Mouse (Mus musculus): ENCODE measurements at regions not wholly inside any gene's neighbourhood (a gene's known extent, or its start where the extent isn't known, plus 50 kb on each side); places are given as distances from the start of the nearest gene placed in this dataset.

GRCm38 (mm10) chr4:153251943-153252342 lies 230.7 kb downstream of the Ajap1 start:
- no peak for TF ChIP-seq CTCF (IDR thresholded peaks at IDR 0.05; ENCODE audit: control insufficient read depth, insufficient read depth, insufficient read length)
- no peak for TF ChIP-seq MYOD1 (IDR thresholded peaks at IDR 0.05; ENCODE audit: control insufficient read depth, insufficient read length, low read depth)
- no peak for TF ChIP-seq USF1 (IDR thresholded peaks at IDR 0.05; ENCODE audit: low read depth)
- TF ChIP-seq FOSL1 (IDR thresholded peaks at IDR 0.05; ENCODE audit: insufficient read depth, low read length, poor library complexity, severe bottlenecking) = no peak
- TF ChIP-seq CEBPB (IDR thresholded peaks at IDR 0.05; ENCODE audit: low read depth) = no peak
- TF ChIP-seq MAX (IDR thresholded peaks at IDR 0.05) = no peak
- TF ChIP-seq MYOG (IDR thresholded peaks at IDR 0.05; ENCODE audit: control insufficient read depth, extremely low read depth, insufficient read length) = no peak

GRCm38 (mm10) chr4:153251311-153251710 lies 231.3 kb downstream of the Ajap1 start:
- Histone ChIP-seq H3K79me2 (ENCODE audit: control insufficient read depth, insufficient read depth) (no peaks in the 10 kb centered on the region), H3ac (ENCODE audit: control insufficient read depth, insufficient read length, low read depth) (no peak overlapping the region), H3K4me3 (ENCODE audit: insufficient read depth, poor library complexity, severe bottlenecking) (no peak overlapping the region), H3K27me3 (ENCODE audit: control insufficient read depth, insufficient read depth, insufficient read length) (no peaks in the 10 kb centered on the region), H3K36me3 (ENCODE audit: control insufficient read depth, insufficient read depth) (no peaks in the 10 kb centered on the region), H3K79me3 (ENCODE audit: low read depth) (no peaks in the 10 kb centered on the region)
- TF ChIP-seq MYOD1 (IDR thresholded peaks at IDR 0.05; ENCODE audit: control insufficient read depth, insufficient read length, low read depth) = no peak
- no peak for TF ChIP-seq CTCF (IDR thresholded peaks at IDR 0.05; ENCODE audit: control insufficient read depth, insufficient read depth, insufficient read length)
- TF ChIP-seq USF1 (IDR thresholded peaks at IDR 0.05; ENCODE audit: low read depth) = no peak
- TF ChIP-seq CEBPB (IDR thresholded peaks at IDR 0.05; ENCODE audit: low read depth) = no peak
- TF ChIP-seq MYOG (IDR thresholded peaks at IDR 0.05; ENCODE audit: control insufficient read depth, extremely low read depth, insufficient read length) = no peak
- no peak for TF ChIP-seq MAX (IDR thresholded peaks at IDR 0.05)
- TF ChIP-seq FOSL1 (IDR thresholded peaks at IDR 0.05; ENCODE audit: insufficient read depth, low read length, poor library complexity, severe bottlenecking) = no peak

More at GRCm38 (mm10) chr4:153251943-153252342, 230.7 kb downstream of the Ajap1 start:
- no peak overlapping the region for H3K4me3 ChIP-seq (ENCODE audit: insufficient read depth, poor library complexity, severe bottlenecking)
- no peaks in the 10 kb centered on the region for H3K79me3 ChIP-seq (ENCODE audit: low read depth)
- H3K36me3 ChIP-seq (ENCODE audit: control insufficient read depth, insufficient read depth) = no peaks in the 10 kb centered on the region
- H3K27me3 ChIP-seq (ENCODE audit: control insufficient read depth, insufficient read depth, insufficient read length) = no peaks in the 10 kb centered on the region
- no peaks in the 10 kb centered on the region for H3K79me2 ChIP-seq (ENCODE audit: control insufficient read depth, insufficient read depth)
- H3ac ChIP-seq (ENCODE audit: control insufficient read depth, insufficient read length, low read depth) = no peak overlapping the region

GRCm38 (mm10) chr4:153236680-153237079 lies 245.9 kb downstream of the Ajap1 start:
- TF ChIP-seq MYOD1 (IDR thresholded peaks at IDR 0.05; ENCODE audit: control insufficient read depth, insufficient read length, low read depth) (no peak), MYOG (IDR thresholded peaks at IDR 0.05; ENCODE audit: control insufficient read depth, extremely low read depth, insufficient read length) (no peak), USF1 (IDR thresholded peaks at IDR 0.05; ENCODE audit: low read depth) (no peak), CEBPB (IDR thresholded peaks at IDR 0.05; ENCODE audit: low read depth) (no peak), MAX (IDR thresholded peaks at IDR 0.05) (no peak), FOSL1 (IDR thresholded peaks at IDR 0.05; ENCODE audit: insufficient read depth, low read length, poor library complexity, severe bottlenecking) (no peak), CTCF (IDR thresholded peaks at IDR 0.05; ENCODE audit: control insufficient read depth, insufficient read depth, insufficient read length) (no peak)

GRCm38 (mm10) chr4:153233762-153234161 lies 248.8 kb downstream of the Ajap1 start:
- H3K36me3 ChIP-seq (ENCODE audit: control insufficient read depth, insufficient read depth) = no peaks in the 10 kb centered on the region
- no peaks in the 10 kb centered on the region for H3K79me2 ChIP-seq (ENCODE audit: control insufficient read depth, insufficient read depth)
- TF ChIP-seq MYOD1 (IDR thresholded peaks at IDR 0.05; ENCODE audit: control insufficient read depth, insufficient read length, low read depth) (no peak), CTCF (IDR thresholded peaks at IDR 0.05; ENCODE audit: control insufficient read depth, insufficient read depth, insufficient read length) (no peak), CEBPB (IDR thresholded peaks at IDR 0.05; ENCODE audit: low read depth) (no peak)
- H3K27me3 ChIP-seq (ENCODE audit: control insufficient read depth, insufficient read depth, insufficient read length) = no peaks in the 10 kb centered on the region
- H3ac ChIP-seq (ENCODE audit: control insufficient read depth, insufficient read length, low read depth) = no peak overlapping the region
- no peaks in the 10 kb centered on the region for H3K79me3 ChIP-seq (ENCODE audit: low read depth)
- no peak overlapping the region for H3K4me3 ChIP-seq (ENCODE audit: insufficient read depth, poor library complexity, severe bottlenecking)

More at GRCm38 (mm10) chr4:153236680-153237079, 245.9 kb downstream of the Ajap1 start:
- no peak overlapping the region for H3ac ChIP-seq (ENCODE audit: control insufficient read depth, insufficient read length, low read depth)
- H3K4me3 ChIP-seq (ENCODE audit: insufficient read depth, poor library complexity, severe bottlenecking) = no peak overlapping the region
- H3K27me3 ChIP-seq (ENCODE audit: control insufficient read depth, insufficient read depth, insufficient read length) = no peaks in the 10 kb centered on the region
- H3K36me3 ChIP-seq (ENCODE audit: control insufficient read depth, insufficient read depth) = no peaks in the 10 kb centered on the region
- H3K79me3 ChIP-seq (ENCODE audit: low read depth) = no peaks in the 10 kb centered on the region
- no peaks in the 10 kb centered on the region for H3K79me2 ChIP-seq (ENCODE audit: control insufficient read depth, insufficient read depth)

GRCm38 (mm10) chr4:153229221-153229620 lies 253.4 kb downstream of the Ajap1 start:
- no peaks in the 10 kb centered on the region for H3K79me2 ChIP-seq (ENCODE audit: control insufficient read depth, insufficient read depth)
- H3K4me3 ChIP-seq (ENCODE audit: insufficient read depth, poor library complexity, severe bottlenecking) = no peak overlapping the region
- no peaks in the 10 kb centered on the region for H3K79me3 ChIP-seq (ENCODE audit: low read depth)
- no peak for TF ChIP-seq CEBPB (IDR thresholded peaks at IDR 0.05; ENCODE audit: low read depth)
- no peak for TF ChIP-seq MYOD1 (IDR thresholded peaks at IDR 0.05; ENCODE audit: control insufficient read depth, insufficient read length, low read depth)
- no peak for TF ChIP-seq CTCF (IDR thresholded peaks at IDR 0.05; ENCODE audit: control insufficient read depth, insufficient read depth, insufficient read length)
- TF ChIP-seq USF1 (IDR thresholded peaks at IDR 0.05; ENCODE audit: low read depth) = no peak
- no peak for TF ChIP-seq FOSL1 (IDR thresholded peaks at IDR 0.05; ENCODE audit: insufficient read depth, low read length, poor library complexity, severe bottlenecking)
- TF ChIP-seq MYOG (IDR thresholded peaks at IDR 0.05; ENCODE audit: control insufficient read depth, extremely low read depth, insufficient read length) = no peak
- no peak for TF ChIP-seq MAX (IDR thresholded peaks at IDR 0.05)
- H3ac ChIP-seq (ENCODE audit: control insufficient read depth, insufficient read length, low read depth) = no peak overlapping the region
- no peaks in the 10 kb centered on the region for H3K36me3 ChIP-seq (ENCODE audit: control insufficient read depth, insufficient read depth)
- H3K27me3 ChIP-seq (ENCODE audit: control insufficient read depth, insufficient read depth, insufficient read length) = no peaks in the 10 kb centered on the region

Data from C2C12 (cell line).